Mouse (Mus musculus) liver, adult 2 months (tissue): ENCODE data around the gene Dglucy.

ENCODE experiments used
- CTCF ChIP-seq: fragments of 200-500 bp; IDR thresholded peaks from 2 replicates; pipeline ENCODE4 v1.5.1; 2011; ENCODE audit warnings: low read depth, low read length, control low read depth
- POLR2A ChIP-seq: fragments of 200-500 bp; IDR thresholded peaks from 2 replicates; pipeline ENCODE4 v1.6.1; 2011; ENCODE audit warnings: low read length, control low read depth; ENCODE audit not compliant: insufficient read depth; ENCODE audit errors: extremely low read depth

DNA sequence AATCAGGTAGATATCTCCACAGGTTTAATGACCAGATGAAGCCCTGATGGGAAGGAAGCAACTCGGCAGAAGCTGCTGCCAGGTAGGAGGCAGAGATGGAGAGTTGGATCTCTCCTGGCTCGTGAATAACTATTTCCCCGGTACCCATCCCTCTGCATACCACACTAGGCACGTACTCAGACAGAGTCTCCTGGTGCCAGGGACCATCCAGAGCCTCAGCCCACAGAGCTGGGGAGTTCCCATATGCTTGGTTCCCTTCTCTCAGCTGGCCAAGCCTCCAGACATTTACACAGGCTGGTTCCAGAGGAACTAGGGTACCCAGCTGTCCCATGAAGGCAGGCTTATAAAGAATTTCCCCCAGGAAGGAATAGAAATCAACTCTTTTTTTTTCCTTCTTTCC is 108.0 kb downstream of the Dglucy start:
- no peak for TF ChIP-seq POLR2A
- no peak for TF ChIP-seq CTCF
